Mouse (Mus musculus): ENCODE measurements around the gene Tmed6.
A peak's percentile ranks its signal among the peaks of the same experiment; 100 is the strongest.
"Not testable (repeated sequence)": the region's sequence is repeated elsewhere in the genome, so short reads cannot be mapped to it uniquely, and the experiment has no call there.

The Tmed6 gene

DNA sequence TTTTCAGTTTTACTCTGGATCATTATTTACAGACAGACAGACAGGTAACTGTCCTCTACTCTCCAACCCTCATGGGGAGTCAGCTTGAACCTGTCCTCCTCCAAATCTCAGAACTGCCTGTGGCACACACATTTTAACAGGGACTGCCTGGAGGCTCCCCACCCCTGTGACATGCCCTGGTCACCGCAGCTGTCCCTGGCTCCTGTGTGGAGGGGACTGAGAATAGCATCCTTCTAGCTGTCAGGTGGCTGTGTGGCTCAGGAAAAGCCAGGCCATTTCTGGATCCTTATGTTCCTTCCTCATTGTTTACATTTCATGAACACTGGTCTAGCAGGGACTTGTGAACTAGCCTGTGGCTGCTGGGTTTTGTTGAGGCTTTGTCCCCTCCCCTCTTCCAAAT, 8.7 kb upstream of the Tmed6 start:
- no peak for DNase-seq (ENCODE audit: low spot score in 2 of 2)

DNA sequence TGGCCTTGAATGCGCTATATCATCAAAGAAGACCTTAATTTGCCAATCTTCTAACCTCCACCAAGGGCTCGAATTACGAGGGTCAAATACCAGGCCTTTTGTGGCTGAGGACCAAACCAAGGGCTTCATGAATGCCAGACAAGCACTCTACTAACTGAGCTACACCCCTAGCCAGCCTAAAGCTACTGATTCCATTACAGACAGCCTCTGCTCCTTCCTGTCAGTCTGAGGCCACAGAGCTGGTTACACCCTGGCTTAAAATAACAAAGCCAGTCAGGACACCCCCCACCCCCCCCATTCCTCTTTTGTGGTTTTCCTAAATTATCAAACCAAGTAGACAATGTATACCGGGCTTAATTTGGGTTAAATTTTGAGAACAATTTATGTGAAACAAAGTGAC, 8.3 kb upstream of the Tmed6 start:
- no peak for DNase-seq (ENCODE audit: low spot score in 2 of 2)

DNA sequence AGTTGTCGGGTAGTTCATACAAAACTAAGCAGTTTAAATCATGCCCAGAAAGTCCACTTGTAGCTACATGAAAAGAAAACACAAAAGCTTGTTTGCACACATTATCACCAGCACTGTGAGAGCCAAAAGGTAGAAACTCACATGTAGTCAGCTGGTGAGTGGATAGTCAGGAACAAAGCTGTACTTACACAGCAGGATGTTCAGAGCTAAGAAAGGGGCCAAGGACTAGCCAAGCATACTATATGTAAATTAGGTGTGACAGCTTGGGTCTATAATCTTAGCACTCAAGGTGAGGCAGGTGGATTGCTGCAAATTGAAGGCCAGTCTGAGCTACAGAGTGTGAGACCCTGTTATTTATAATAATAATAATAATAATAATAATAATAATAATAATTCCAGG, 2.8 kb downstream of the Tmed6 start:
- DNase-seq (ENCODE audit: low spot score in 2 of 2): no peak

DNA sequence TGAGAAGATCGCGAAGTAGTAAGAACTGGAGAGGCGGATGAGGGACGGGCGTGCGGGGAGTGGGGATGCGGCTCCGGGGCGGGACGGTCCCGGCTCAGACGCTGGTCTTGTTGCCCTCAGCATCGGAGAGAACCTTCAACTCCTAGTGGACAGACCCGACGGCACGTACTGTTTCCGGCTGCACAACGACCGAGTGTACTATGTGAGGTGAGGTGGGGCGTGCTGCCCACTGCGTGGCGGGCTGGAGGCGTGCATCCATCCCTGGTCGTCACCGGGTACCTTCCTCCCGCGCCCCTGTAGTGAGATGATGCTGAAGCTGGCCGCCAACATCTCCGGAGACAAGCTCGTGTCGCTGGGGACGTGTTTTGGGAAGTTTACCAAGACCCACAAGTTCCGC, 8.5 kb downstream of the Tmed6 start:
- DNase-seq (ENCODE audit: low spot score in 2 of 2): no peak

DNA sequence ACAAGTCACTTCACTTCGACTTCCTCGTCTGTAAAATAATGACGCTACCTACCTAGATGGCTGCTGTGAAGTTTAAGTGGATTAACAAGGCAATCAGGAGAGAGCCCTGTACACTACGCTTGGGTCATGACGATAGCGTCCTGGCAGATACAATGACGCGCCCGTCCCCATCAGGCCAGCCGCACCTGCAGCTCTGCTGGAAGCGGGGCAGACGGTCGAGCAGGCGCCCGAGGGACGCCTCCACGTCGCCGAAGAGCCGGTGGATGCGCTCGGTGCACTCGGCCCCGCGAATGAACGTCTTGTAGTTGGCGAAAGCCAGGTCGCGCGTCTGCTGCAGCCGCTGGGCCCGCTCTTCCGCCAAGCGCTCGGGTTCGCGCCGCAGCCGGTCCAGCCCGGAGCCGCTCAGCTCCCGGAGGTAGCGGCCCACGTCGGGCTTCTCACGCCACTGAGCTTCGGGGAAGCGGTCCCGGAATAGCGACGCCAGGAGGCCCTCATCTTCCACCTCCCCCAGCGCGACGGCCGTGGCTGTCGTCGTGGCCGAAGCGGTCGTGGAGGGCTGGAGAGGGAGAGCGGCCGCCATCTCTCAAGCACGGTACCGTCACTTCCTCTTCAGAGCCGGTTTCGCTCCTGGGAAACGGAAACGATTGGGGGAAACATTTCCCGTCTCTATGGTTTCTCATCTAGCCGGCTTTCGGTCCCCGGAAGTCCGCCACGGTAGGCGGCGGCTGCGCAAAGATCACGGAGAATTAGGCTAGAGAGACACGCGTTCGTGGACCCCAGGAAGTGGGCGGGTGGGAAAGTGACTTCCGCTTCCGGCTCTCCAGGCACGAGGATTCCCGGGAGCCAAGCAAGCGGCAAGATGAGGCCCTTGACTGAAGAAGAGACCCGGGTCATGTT, 9.1 kb downstream of the Tmed6 start, which contains the start of the genes Cog8 and Nip7:
Gene Cog8 (minus strand): TSS at position 614 of the 897 bp plus-strand sequence.
Gene Nip7 (plus strand): TSS at position 802 of the 897 bp plus-strand sequence.
- peak; percentile 98 for DNase-seq (ENCODE audit: low spot score in 2 of 2)

DNA sequence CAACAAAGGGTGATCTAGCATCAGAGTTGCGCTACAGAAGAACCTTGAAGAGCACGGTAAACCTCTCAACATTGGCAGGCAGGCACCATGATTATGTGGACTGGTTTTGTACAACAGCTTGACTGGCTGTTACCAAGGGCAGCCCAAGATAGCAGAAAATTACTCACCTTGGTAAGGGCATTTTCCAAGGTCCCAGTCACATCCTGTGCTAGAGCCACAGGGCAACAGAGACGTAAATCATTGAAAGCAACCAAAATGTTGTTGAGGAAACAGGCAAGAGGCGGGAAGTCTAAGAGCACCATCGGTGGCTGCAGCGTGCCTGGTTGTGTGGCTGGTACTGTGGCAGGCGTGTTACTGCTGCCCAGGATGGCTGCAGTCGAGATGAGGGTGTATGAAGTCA, 13.4 kb downstream of the Tmed6 start:
- no peak for DNase-seq (ENCODE audit: low spot score in 2 of 2)

DNA sequence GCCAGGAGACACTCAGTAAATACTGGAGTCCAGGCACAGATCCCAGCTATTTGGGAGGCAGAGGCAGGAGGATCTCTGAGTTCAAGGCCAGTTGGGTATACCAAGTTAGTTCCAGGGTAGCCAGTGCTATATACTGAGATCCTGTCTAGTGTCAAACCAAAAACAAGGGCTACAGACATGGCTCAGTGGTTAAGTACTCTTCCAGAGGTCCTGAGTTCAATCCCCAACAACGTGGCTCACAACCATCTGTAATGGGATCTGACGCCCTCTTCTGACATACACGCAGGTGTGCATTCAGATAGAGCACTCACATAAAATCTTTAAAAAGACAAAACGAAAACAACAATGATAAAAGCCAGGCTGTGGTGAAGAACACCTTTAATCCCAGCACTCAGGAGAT, 16.0 kb downstream of the Tmed6 start:
- DNase-seq (ENCODE audit: low spot score in 2 of 2): no peak

DNA sequence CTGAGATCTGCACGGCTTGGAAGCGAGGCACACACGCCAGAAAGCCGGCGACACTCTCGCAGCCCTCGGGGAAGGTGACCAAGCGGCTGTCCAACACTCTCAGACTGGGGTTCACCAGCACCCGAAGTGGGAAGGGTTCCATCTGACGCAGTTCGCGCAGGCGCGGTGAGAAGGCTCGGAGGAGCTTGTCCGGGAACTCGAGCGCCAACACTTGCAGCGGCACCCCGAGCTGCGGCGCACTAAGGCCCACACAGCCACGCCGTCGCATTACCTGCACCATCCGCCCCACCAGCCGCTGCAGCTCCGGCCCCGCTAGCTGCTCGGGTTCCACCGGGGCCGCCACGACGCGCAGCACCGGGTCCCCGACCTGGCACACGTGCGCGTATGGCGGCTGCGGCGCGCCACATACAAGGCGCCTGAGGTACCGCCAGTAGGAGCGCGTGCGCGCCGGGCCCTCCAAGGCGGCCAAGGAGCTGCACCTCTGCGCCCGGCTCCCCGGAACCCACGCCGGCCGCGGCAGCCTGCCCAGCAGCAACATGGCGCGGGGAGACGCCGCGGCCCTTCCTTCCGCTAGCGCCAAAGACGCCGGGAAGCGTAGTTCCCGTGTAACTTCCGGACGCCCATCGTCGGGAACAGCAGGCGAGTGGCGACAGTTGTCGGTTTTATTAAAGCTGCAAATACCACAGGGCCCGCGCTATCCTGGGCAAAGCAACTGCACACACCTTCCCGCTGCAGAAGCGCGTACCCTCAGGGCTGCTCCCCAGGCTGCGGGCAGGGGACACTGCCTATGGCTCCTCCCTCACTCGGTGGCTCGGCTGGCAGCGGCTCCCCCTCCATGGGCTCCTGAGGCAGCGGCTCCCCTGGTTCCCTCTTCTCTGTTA, 17.1 kb downstream of the Tmed6 start, which contains the start of gene Pdf:
Gene Pdf (minus strand): TSS at position 554 of the 881 bp plus-strand sequence.
- peak; percentile 82 for DNase-seq (ENCODE audit: low spot score in 2 of 2)

DNA sequence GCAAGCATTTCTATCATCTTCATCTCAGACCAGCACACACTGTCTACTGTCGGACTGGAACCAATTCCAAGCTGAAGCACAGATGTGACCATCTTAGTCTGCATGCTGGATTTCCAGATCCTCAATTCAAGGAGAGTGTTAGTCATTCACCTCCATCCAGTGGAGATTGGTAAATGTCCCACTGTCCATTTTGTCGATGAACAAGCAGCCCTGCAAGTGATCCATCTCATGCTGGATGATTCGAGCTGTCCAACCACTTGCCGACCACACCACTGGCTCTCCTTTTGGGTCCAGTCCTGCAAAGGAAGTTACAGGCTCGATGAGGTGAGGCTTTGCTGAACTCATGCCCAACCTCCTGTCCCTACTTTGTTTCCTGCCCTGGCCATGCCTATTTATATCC, 18.5 kb downstream of the Tmed6 start:
- DNase-seq (ENCODE audit: low spot score in 2 of 2): no peak

DNA sequence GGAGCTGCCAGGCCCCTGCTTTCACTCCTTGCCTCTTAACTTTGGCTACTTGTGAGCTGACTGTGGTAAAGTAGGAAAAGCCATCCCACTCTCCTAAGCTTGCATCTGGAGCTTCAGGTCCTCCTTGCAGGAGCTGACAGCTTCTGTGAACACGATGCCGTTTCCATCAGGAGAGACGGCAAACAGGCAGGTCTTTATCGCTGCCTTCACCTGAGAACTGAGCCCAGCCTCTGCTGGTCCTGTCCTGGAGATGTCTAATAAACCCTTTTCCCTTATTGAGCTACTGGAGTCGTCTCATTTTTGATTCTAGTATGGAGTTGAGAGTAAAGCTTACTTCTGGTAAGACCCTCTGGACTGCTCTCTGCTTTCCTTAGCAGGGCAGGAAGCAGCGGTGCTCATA, 20.0 kb downstream of the Tmed6 start:
- no peak for DNase-seq (ENCODE audit: low spot score in 2 of 2)

DNA sequence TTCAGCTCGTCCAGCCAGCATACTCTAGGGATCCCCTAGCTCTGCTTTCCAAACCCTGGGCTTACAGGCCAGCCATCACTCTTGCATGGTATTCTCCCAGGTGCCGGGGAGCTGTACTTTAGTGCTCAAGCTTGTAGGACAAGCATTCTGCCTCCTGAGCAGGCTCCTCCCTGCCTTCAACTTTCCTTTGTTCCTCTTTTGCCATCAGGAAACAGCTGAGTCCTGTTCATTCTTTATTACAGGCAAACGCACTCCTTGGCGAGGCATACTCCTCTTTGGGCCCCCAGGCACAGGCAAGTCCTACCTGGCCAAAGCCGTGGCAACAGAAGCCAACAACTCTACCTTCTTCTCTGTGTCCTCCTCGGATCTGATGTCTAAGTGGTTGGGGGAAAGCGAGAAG, 24.8 kb downstream of the Tmed6 start:
- no peak for DNase-seq (ENCODE audit: low spot score in 2 of 2)

DNA sequence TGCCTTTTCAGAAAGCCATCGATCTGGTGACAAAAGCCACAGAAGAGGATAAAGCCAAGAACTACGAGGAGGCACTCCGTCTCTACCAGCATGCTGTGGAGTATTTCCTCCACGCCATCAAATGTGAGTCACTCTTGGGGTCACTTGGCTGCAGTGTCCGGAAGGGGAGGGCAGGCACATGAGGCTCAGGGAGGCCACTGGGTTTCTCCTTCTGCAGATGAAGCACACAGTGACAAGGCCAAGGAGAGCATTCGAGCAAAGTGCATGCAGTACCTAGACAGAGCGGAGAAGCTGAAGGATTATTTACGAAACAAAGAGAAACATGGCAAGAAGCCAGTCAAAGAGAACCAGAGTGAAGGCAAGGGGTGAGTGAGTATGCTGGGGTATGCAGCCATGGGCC, 28.8 kb downstream of the Tmed6 start:
- DNase-seq (ENCODE audit: low spot score in 2 of 2): no peak

DNA sequence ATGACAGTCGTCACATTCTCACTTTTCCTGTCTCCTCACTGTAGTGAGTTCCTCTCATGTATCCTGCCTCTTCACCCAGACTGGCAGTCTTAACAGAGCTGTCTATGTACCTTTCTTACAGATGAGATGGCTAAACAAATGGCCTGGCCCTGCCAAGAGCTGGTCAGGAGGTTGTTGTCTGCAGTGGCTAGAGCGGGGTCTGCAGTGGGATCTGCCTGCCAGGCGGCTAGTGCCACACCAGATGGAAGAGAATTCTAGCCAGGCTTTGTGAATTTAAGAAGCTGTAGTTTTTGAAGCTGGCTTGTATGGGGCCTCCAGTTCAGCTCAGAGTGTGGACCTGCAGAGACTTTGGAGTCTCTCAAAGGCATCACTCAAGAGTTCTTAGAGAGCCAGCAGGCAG, 29.8 kb downstream of the Tmed6 start:
- DNase-seq (ENCODE audit: low spot score in 2 of 2): no peak

DNA sequence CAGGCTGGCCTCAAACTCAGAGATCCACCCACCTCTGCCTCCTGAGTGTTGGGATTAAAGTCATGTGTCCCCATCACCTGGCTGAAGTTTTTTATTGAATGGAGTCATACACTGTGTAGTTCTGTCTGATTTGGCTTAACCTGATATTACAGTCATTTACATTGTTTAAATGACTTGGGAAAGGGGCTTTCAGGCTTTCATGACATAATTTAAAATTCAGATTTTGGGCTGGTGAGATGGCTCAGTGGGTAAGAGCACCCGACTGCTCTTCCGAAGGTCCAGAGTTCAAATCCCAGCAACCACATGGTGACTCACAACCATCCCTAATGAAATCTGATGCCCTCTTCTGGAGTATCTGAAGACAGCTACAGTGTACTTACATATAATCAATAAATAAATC, 31.8 kb downstream of the Tmed6 start:
- not testable (repeated sequence) for DNase-seq (ENCODE audit: low spot score in 2 of 2)

DNA sequence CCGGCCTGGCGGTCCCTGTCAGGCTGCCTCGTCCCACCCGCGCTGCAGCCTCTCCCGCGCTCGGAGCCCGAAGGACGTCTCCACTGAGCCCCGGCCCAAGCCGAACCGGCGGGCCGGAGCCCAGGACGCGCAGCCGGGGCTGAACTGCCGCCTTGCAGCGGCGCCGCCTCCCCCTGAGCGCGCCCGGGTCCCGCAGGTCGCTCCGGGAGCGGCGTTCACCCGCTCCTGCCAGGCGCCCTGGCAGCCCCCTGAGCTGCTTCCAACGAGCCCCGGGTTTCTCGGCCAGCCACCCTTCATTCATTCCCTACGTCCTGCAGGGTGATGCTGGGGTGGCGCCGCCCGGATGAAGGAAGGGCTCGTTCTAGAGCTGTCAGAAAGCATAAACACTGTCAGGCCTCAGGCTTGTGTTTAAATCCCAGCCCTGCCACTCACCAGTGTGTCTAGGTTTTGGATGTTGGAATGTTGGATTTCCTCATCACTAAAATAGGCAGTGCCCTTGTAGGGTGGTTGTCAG, 33.8 kb downstream of the Tmed6 start:
- no peak for DNase-seq (ENCODE audit: low spot score in 2 of 2)

DNA sequence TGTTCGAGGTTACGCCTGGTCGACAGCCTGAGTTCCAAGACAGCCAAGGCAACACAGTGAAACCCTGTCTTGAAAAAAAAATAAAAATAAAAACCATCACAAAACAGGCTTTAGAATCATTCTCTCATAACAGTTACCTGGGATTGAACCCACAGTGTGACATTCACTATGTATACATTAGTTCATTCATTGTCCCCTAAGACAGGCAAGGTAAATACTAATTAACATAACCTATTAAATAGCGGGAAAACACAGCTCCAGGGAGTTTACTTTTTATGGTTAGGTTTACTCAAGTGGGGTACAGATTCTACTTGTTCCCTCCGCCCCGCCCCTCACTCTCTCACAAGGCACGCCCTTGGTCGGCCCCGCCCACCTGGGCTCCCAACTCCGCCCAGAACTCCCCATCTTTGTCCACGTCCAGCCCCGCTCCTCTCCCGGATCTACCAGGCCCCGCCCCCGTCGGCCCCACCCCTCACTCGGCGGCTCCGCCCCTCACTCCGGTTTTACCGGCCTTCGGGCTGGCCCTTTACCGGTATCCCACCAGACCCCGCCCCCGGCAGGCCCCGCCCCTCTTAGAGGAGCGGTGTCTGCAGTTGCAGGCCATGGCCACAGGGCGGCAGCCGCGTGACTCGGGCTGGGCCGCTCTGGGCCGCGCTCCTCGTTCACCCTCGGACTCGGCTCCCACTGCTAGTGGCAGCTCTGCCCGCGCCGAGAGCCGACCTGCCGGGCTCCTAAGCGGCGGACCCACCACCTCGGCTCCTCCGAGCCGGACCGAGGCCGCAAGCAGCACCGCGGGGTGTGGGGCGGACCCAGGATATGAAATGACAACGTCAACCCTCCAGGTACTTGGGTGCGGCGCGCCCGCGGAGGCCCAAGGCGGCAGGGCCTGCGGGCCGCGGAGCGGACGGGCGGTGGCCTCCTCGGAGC, 34.5 kb downstream of the Tmed6 start, which contains the start of gene Vps4a:
Gene Vps4a (plus strand): TSS at position 573 of the 927 bp plus-strand sequence.
- DNase-seq (ENCODE audit: low spot score in 2 of 2): peak; percentile 94 to 95

DNA sequence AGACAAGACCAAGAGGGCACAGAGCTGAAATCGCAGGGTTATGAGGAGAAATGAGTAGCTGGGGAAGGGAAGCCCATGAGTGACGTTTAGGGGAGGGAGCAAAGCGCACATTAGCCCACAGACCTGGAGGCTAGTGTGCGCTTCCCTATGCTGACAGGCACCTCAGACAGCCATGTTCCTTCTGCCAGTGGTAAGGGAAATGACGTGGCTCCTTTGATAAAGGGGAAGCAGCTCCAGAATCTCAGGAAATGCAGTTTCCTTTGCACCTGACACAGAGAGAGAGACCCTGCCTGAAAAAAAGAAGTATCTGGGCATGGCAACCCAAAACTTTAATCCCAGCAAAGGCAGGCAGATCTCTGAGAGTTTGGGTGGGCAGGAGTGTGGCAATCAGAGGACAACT, 35.4 kb downstream of the Tmed6 start:
- DNase-seq (ENCODE audit: low spot score in 2 of 2): no peak

DNA sequence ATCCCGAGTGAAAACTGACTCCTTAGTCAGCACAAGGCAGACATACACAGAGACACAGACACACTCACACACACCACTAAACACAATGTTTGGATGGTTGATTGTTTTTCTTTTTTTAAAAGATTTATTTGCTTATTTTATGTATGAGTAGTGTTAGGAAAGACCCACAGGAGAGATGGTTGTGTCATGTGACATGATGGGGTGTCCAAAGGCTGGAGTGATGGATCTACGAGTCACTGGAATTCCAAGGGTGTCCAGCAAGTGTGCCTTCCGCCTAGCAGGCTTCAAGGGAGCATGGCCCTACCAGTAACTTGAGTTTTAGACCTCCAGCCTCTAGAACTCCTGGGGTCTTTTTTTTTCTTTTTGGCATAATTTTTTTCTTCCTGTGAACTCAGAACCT, 36.1 kb downstream of the Tmed6 start:
- DNase-seq (ENCODE audit: low spot score in 2 of 2): no peak

DNA sequence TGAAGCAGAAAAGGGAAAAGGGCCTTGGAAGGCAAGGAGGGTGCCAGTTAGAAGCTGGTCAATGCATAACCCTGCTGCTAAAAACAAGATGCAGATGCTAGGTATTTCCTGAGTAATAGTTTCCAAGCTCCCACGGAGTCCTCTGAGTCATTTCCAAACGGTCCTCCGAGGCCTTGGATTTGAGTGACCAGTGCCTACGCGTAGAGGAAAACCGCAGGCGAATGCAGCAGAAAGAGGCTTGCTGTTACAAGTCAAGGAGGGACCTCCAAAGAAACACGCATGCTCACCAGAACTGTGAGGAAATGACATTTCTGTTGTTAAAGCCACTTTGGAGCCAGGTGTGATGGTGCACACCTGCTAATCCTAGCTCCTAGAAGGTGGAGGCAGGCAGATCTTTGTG, 42.0 kb downstream of the Tmed6 start:
- no peak for DNase-seq (ENCODE audit: low spot score in 2 of 2)

DNA sequence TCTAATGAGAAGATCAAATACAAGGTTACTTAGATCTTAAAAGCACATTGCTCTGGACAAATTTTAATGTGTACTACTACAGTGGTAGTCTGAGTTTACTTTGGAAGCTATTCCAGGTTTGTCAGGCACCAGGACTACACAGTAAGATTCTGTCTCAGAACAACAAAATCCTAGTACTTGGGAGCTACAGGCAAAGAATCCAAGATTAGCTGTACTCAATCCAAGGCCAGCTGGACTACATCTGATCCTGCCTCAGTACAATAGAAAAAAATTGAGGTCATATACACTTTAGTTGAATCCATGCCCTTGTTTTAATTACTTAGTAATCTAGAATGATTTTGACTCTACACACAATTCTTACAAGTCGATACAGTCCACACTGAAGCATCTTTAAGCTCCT, 50.5 kb downstream of the Tmed6 start:
- no peak for DNase-seq (ENCODE audit: low spot score in 2 of 2)

DNA sequence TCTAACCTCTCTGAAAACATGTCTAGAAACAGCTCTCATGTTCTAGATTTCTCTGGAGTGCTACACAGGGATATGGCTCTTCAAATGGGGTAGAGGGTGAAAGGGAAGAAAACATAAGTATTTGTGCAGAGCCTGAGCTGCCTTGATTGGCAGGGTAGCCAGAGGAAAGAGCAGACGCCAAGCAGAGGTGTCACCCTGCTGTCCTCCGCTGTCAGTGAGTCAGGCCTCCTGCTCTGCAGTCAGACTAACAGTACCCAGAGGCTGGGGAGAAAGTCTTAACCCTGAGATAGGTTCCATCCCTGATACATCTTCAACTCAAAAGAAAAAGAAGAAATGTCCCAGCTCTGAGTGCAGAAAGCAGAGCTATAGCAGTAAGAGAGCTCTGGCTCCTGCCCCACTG, 52.8 kb downstream of the Tmed6 start:
- no peak for DNase-seq (ENCODE audit: low spot score in 2 of 2)
